Mouse (Mus musculus) neural tube, embryonic 13.5 days (tissue): ENCODE measurements at regions not wholly inside any gene's neighbourhood (a gene's known extent, or its start where the extent isn't known, plus 50 kb on each side); places are given as distances from the start of the nearest gene placed in this dataset.

Experiments
- ATAC-seq: fragments of 200-750 bp; cut with Nextera tagmentation; 2 replicates; pipeline ENCODE4 v1.8.0; 2017; ENCODE audit warnings: low read depth, mild to moderate bottlenecking, moderate TSS enrichment, moderate library complexity
- H3K27ac ChIP-seq: fragments of 300-500 bp; sonication (generic); replicated peaks from 2 replicates; pipeline ENCODE4 v1.5.1; 2015; ENCODE audit warnings: moderate library complexity, mild to moderate bottlenecking, inconsistent platforms
- H3K27me3 ChIP-seq: fragments of 300-500 bp; sonication (generic); 2 replicates; pipeline ENCODE4 v1.6.1; 2015; ENCODE audit warnings: mild to moderate bottlenecking, inconsistent platforms
- H3K36me3 ChIP-seq: fragments of 300-500 bp; sonication (generic); 2 replicates; pipeline ENCODE4 v1.6.1; 2015; ENCODE audit warnings: mild to moderate bottlenecking, inconsistent platforms
- H3K4me1 ChIP-seq: fragments of 300-500 bp; sonication (generic); replicated peaks from 2 replicates; pipeline ENCODE4 v1.6.1; 2015; ENCODE audit warnings: inconsistent platforms
- H3K4me2 ChIP-seq: fragments of 300-500 bp; sonication (generic); 2 replicates; pipeline ENCODE4 v1.6.1; 2015; ENCODE audit warnings: inconsistent platforms, mild to moderate bottlenecking, moderate library complexity
- H3K4me3 ChIP-seq: fragments of 300-500 bp; sonication (generic); 2 replicates; pipeline ENCODE4 v1.5.1; 2015; ENCODE audit warnings: mild to moderate bottlenecking, inconsistent platforms
- H3K9ac ChIP-seq: fragments of 300-500 bp; sonication (generic); 2 replicates; pipeline ENCODE4 v1.6.1; 2015; ENCODE audit warnings: moderate library complexity, mild to moderate bottlenecking, inconsistent platforms
- H3K9me3 ChIP-seq: fragments of 300-500 bp; sonication (generic); 2 replicates; pipeline ENCODE4 v1.6.1; 2016; ENCODE audit warnings: inconsistent platforms
- WGBS: fragments of 180-500 bp; shearing (Covaris S2); methylation state at CpG from one replicate; pipeline ENCODE4 v1.1.7; 2015; 5-methylcytosine and 5-hydroxymethylcytosine counted together

DNA sequence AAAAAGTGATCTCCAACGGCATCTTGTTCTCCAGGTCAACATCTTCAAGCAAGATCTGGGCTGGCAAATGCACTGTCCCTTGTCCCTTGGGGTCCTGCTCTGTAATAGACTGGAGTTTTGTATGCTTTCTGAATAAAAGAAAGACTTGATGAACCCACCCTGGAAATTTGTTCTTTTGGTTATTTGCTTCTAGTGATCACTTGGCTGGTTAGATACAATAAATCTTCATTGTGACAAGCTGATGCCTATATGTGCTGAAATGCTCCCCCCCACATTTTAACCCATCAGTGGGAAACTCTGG is 65.0 kb downstream of the Dmac1 start:
- no peaks in the 10 kb centered on the region for H3K36me3 ChIP-seq
- 49% methylated on average over 1 of the region's 1 CpGs for WGBS
- H3K27ac ChIP-seq = peak overlapping the region; percentile 49
- H3K4me2 ChIP-seq = no peak overlapping the region
- peaks cover 8% of the 10 kb centered on the region for H3K4me1 ChIP-seq
- peak; percentile 53 for ATAC-seq
- H3K9ac ChIP-seq = no peak overlapping the region
- H3K9me3 ChIP-seq = no peaks in the 10 kb centered on the region
- H3K27me3 ChIP-seq = no peaks in the 10 kb centered on the region
- H3K4me3 ChIP-seq = no peak overlapping the region

- no peak overlapping the region for H3K4me3 ChIP-seq
- peak overlapping the region; percentile 49 for H3K27ac ChIP-seq
- no peak overlapping the region for H3K9ac ChIP-seq
- H3K27me3 ChIP-seq = no peaks in the 10 kb centered on the region
- ATAC-seq = peak; percentile 94
- no peaks in the 10 kb centered on the region for H3K9me3 ChIP-seq
- H3K4me1 ChIP-seq = peaks cover 8% of the 10 kb centered on the region
- no peaks in the 10 kb centered on the region for H3K36me3 ChIP-seq
- H3K4me2 ChIP-seq = no peak overlapping the region
Observed at GRCm38 (mm10) chr4:75212396-75213175, 65.5 kb downstream of the Dmac1 start.
